ENCODE assay signal across 8 mouse cellular contexts in genomic region chr12:17729211-17729900, GRCm38 (mm10). TPM values are rescaled to one million over a fixed set of nuclear protein-coding genes. Genes with fewer than 3 reads are reported as not detected.
DNase-seq lines count a peak whose midpoint lies in the region; ATAC-seq lines count a peak whose summit lies in the region.

No protein-coding gene starts in this region.

- peak; percentile 72 for DNase-seq in kidney, adult 11 months
- DNase-seq in kidney, postnatal 4 days, result no peak
- peak; percentile 40 for DNase-seq in ZHBTc4 (ENCODE audit: low read depth, low spot score)
- DNase-seq in B cell, adult 2 months, result no peak
- no peak for DNase-seq in embryo, embryonic 11 days
- no peak for DNase-seq in thymus, postnatal 4 days

- no peaks in the 10 kb centered on the region for H3K27me3 ChIP-seq in heart, embryonic 15.5 days
- H3K27me3 ChIP-seq in lung, embryonic 15.5 days, result no peaks in the 10 kb centered on the region

- H3K9ac ChIP-seq in heart, embryonic 15.5 days, result no peak overlapping the region
- H3K9ac ChIP-seq in lung, embryonic 15.5 days, result no peak overlapping the region

- WGBS in heart, embryonic 15.5 days, result 68% methylated on average over 13 of the region's 13 CpGs
- 61% methylated on average over 13 of the region's 13 CpGs for WGBS in lung, embryonic 15.5 days

- H3K36me3 ChIP-seq in heart, embryonic 15.5 days, result no peaks in the 10 kb centered on the region
- H3K36me3 ChIP-seq in lung, embryonic 15.5 days, result no peaks in the 10 kb centered on the region

- no peak overlapping the region for H3K4me3 ChIP-seq in heart, embryonic 15.5 days
- H3K4me3 ChIP-seq in lung, embryonic 15.5 days, result no peak overlapping the region

- no peaks in the 10 kb centered on the region for H3K9me3 ChIP-seq in heart, embryonic 15.5 days (replicated peaks)
- H3K9me3 ChIP-seq in lung, embryonic 15.5 days, result no peaks in the 10 kb centered on the region

- peaks cover 62% of the 10 kb centered on the region for H3K4me1 ChIP-seq in heart, embryonic 15.5 days (replicated peaks)
- peaks cover 83% of the 10 kb centered on the region for H3K4me1 ChIP-seq in lung, embryonic 15.5 days

- ATAC-seq in heart, embryonic 15.5 days (replicated peaks; ENCODE audit: insufficient number of reproducible peaks, insufficient read depth, low FRiP score, low read depth), result no peak
- no peak for ATAC-seq in lung, embryonic 15.5 days (ENCODE audit: borderline replicate concordance, extremely low read depth, low FRiP score, low TSS enrichment)

- H3K4me2 ChIP-seq in heart, embryonic 15.5 days, result no peak overlapping the region
- H3K4me2 ChIP-seq in lung, embryonic 15.5 days, result peak overlapping the region; percentile 7; the same call in 1 of the 2 replicates

- H3K27ac ChIP-seq in heart, embryonic 15.5 days, result peak overlapping the region; percentile 24; the same call in 1 of the 2 replicates
- peak overlapping the region; percentile 54 for H3K27ac ChIP-seq in lung, embryonic 15.5 days

RNA-seq across cellular contexts. Expression of gene Hpcal1, which starts 38.7 kb away (rescaled TPM):
- 20.7 and 29.3 TPM in 2 replicates for polyA plus RNA-seq in heart, embryonic 15.5 days (2015; fragmentation: Nextera tagmentation; extraction: Ambion mirVana)
- 62.0 and 72.2 TPM in 2 replicates for polyA plus RNA-seq in lung, embryonic 15.5 days (2015; fragmentation: Nextera tagmentation; extraction: Ambion mirVana)

Comparison
In these comparisons a context has a peak if more than half of its experiments do, and no peak if none do; other contexts are left out.
1. DNase-seq: peak in kidney, adult 11 months (single experiment) and ZHBTc4 (single experiment); none in kidney, postnatal 4 days (0 of 2), B cell, adult 2 months (0 of 2), embryo, embryonic 11 days (single experiment) and thymus, postnatal 4 days (single experiment).